Mouse (Mus musculus) adrenal gland, postnatal 14 days (tissue): ENCODE results near the gene Cfap99. TPM values are rescaled to one million over a fixed set of nuclear protein-coding genes. Genes with fewer than 3 reads are reported as not detected.

Source experiments
- DNase-seq: peaks from one replicate; pipeline ENCODE4 v3.0.0; 2021; ENCODE audit warnings: mixed read lengths
- long read RNA-seq, 2 experiments: library from polyadenylated mRNA; stranded (forward); transcript quantifications; one replicate each; pipeline ENCODE4 v2.0.0; 2021
- total RNA-seq: library from RNA; stranded (reverse); gene quantifications from 2 replicates; pipeline ENCODE4 v1.2.3, GENCODE M21; 2021

Gene Cfap99
- total RNA-seq, result not detected in 2 replicates
- long read RNA-seq, experiment 1, result 0 reads
- long read RNA-seq, experiment 2, result 0 reads

GRCm38 (mm10) chr5:34288154-34288716 is at the start of gene Cfap99, which contains the start of gene Zfyve28:
TSS of gene Cfap99 (plus strand) at chr5:34288600.
TSS of gene Zfyve28 (minus strand) at chr5:34288449.
- DNase-seq, result peak; percentile 81

- DNase-seq, result peak; percentile 82
Measured at GRCm38 (mm10) chr5:34242224-34242963, 46.0 kb upstream of the Cfap99 start.

- DNase-seq, result no peak
Measured at GRCm38 (mm10) chr5:34243062-34243461, 45.3 kb upstream of the Cfap99 start.

- DNase-seq, result no peak
Measured at GRCm38 (mm10) chr5:34246443-34246842, 42.0 kb upstream of the Cfap99 start.

- no peak for DNase-seq
Measured at GRCm38 (mm10) chr5:34249132-34249531, 39.3 kb upstream of the Cfap99 start.

DNA sequence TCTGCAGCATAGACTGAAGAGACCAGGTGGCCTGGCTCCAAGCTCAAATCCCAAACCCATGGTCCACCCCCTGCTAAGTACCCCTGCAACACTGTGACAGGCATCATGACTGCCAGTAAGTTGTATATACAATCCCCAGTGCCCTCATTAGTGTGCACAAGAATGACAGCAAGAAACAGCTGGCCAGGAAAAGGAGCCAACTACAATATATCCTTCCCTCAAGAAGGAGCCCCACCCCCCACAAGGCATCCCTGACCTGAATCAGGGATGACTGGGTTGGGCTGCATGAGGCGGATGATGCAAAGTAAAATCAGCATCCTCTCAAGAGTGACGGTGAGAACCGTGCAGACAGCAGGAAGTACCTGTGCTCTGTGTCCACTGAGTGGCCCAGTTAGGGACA is 38.3 kb upstream of the Cfap99 start:
- DNase-seq, result peak; percentile 48

DNA sequence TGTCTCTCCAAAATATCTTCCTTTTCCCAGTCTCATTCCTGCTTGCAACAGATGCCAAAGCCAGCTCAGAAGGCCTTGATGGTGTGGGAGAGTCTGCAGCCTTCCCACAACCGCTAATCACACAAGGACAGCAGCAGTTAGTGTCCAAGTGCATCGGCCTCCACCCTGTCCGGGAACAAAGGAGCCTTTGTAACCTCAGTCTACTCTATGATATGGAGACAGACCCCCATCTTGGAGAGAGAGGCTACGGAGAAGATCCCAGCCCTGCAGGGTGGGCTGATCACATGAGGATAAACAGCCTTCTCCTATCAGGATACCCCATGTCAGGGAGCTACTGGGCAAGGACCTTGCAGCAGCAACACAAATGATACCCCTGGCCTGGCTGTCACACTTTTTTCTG is 36.6 kb upstream of the Cfap99 start:
- peak; percentile 57 for DNase-seq

- peak; percentile 53 for DNase-seq
Measured at GRCm38 (mm10) chr5:34252307-34252966, 36.0 kb upstream of the Cfap99 start.

DNA sequence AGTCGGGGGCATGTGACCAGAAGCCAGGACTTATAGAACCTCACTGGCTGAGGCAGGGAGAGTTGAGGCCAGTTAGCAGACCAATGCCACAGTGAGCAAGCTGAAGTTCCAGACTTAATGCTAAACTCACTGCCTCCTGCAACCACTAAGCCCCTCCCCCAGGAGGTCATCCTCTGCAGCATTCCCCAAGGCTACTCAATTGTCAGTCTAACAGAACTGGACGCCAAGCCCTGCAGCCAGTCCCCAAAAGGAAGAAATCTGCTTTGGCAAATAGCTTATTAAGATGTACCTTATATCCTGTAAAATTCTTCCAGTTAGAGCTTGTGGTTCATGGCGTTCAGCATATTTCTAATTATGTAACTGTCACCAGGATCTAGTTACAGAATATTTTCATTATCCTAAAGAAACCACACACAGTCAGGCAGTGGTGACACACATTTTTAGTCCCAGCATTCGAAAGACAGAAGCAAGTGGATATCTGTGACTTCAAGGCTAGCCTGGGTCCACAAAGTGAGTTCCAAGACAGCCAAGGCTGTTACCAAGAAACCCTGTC is 35.4 kb upstream of the Cfap99 start:
- DNase-seq, result peak; percentile 63

DNA sequence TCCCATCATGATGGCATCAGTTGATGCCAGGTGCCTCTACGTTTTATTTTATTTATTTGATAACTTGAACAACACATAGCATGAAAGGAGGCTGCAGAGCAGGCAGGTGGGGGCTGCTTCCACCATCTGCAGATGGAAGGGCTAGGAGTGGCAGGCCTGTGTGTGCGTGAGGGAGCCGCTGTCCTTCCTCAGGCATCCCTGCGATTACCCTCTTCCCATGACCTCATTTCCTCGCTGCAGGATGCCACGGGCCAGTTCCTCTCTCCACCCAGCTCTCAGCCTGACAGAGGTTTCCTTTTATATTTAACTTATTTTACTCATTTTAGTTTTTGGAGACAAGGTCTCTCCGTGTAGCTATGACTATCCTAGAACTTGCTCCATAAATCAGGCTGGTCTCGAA is 34.1 kb upstream of the Cfap99 start:
- DNase-seq, result no peak

- peak; percentile 37 for DNase-seq
Measured at GRCm38 (mm10) chr5:34255189-34255588, 33.2 kb upstream of the Cfap99 start.

- no peak for DNase-seq
Measured at GRCm38 (mm10) chr5:34259172-34259816, 29.1 kb upstream of the Cfap99 start.

GRCm38 (mm10) chr5:34266065-34266464 is 22.3 kb upstream of the Cfap99 start:
- DNase-seq, result no peak

DNA sequence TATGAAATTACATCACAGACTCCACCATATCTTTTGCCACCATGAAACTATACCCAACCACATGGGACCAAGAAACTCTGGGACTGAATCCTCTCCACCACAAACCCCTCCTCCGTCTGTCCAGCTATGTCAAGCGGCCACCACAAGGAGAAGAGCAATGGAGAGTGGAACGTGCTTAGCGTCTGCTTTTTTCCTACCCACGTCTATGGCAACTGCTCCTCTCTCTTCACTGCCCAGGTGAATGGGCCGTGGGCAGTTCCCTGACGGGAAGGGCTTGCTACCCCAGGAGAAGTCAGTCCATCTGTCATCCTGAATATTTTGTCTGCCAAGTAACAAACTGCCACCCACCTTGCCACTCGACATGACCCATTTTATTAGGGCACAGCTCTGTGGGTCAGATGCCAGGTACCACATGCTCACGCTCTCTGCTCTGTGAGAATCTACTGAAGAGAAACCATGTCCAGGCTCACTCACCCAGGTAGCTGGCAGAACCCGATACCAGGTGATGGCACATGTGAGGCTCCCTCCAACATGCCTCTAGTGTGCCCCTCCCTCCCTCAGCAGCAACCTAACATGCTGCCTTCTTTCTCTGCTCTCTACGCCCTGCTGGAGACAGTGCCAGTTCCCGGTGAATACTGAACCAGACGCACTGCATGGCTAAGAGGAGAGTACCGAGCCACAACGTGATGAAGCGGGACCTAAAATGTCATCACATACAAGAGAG is 19.0 kb upstream of the Cfap99 start:
- DNase-seq, result no peak

GRCm38 (mm10) chr5:34269921-34270465 is 18.4 kb upstream of the Cfap99 start:
- DNase-seq, result no peak

GRCm38 (mm10) chr5:34271743-34272142 is 16.7 kb upstream of the Cfap99 start:
- peak; percentile 60 for DNase-seq

DNA sequence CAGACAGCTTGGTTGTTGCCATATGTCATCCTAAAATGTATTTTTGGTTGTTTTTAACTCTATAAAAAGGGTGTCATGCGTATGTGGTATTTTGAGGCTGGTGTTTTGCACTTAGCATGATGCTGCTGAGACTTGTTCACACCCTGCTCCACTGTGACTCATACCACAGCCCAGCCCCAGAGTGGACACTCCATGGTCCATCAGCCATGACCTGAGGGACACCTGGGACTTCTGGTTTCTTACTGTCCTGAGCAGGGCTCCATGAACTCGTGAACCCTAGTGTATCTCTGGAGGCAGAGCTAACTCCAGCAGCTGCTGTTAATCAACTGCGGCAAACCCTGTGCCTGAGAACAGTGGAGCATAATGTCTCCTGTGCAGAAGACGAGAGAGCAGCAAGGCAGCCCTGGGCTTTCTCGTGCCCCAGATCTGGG is 15.1 kb upstream of the Cfap99 start:
- no peak for DNase-seq

DNA sequence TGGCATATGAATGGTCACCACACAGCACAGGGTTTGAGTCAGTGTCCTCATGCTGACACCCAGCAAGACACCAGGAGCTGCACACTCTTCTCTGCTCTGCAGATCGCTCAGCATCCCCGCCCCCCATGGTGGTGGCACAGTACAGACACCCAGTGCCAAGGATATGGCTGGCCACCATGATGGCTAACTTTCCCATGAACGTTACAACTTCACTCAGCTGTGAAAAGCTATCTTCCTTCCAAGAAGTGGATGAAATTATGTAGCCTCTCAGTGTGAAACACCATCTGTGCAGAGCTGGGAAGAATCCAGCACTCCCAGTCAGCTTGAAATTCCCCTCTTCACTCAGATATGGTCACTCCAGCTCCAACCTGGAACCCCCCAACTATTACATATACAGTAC is 14.1 kb upstream of the Cfap99 start:
- DNase-seq, result no peak

DNA sequence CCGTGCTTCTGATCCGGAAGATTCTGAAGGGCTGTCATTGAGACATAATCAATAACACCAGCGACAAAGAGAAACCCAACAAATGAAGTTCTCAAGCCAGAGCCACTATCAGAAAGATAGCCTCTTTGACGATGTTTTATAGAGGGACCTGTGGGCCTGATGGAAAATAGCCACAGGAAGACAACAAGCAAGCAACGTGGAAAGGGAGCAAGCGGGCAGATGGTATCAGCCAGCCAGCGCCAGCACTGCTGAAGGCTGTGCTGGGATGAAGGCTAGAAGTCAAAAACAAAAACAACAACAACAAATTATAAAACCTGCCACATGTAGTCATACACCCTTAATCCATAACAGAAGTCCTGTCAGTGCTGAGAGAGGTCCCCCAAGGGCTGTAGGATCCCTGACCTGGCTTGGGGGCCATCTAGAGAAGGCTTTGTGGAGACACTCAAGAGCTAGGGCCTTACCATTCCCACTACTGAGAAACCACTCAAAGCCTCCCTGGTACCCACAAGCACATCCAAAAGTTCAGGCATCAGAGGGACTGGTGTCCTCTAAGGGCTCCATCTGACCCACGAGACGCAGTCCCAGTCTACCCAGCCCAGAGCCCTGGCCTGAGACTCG is 13.6 kb upstream of the Cfap99 start:
- DNase-seq, result no peak

- DNase-seq, result no peak
Measured at GRCm38 (mm10) chr5:34276191-34276590, 12.2 kb upstream of the Cfap99 start.

DNA sequence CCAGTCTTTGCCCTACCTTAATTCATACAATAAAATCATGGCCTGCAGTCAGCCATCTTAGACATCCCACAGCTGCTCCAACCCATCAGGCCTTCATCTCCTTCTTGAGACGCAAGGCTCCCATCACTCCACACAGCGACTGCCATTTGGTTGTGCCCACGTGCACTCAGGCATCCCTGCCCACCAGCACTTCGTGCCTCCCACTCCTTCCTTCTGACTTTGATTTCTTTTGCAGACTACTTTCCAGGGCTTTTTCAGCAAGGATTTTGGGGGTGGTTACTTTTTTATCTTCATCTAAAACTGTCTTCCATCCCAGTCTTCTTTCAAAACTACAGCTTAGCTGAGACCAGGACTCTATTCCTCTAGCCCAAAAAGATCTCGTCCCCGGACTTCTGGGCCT is 11.7 kb upstream of the Cfap99 start:
- no peak for DNase-seq
